Mouse (Mus musculus) heart, postnatal 4 days (tissue): ENCODE results near the gene Rpl11. TPM values are rescaled to one million over a fixed set of nuclear protein-coding genes. Genes with fewer than 3 reads are reported as not detected.
"Not testable (repeated sequence)": the region's sequence is repeated elsewhere in the genome, so short reads cannot be mapped to it uniquely, and the experiment has no call there.

Experiments
- DNase-seq: peaks from one replicate; pipeline ENCODE4 v3.0.0; 2021
- total RNA-seq, 2 experiments: library from RNA; stranded (reverse); gene quantifications; 2 replicates each; pipeline ENCODE4 v1.2.3; 2021

Gene Rpl11
- total RNA-seq, 2 experiments from 2014 or later, result 395 to 405 TPM

- no peak for DNase-seq
Measured at GRCm38 (mm10) chr4:136070592-136070991, 17.4 kb upstream of the Rpl11 start.

GRCm38 (mm10) chr4:136069954-136070353 lies 16.7 kb upstream of the Rpl11 start:
- peak; percentile 91 for DNase-seq

GRCm38 (mm10) chr4:136069313-136069712 lies 16.1 kb upstream of the Rpl11 start:
- no peak for DNase-seq

GRCm38 (mm10) chr4:136063143-136063542 lies 9.9 kb upstream of the Rpl11 start:
- no peak for DNase-seq

DNA sequence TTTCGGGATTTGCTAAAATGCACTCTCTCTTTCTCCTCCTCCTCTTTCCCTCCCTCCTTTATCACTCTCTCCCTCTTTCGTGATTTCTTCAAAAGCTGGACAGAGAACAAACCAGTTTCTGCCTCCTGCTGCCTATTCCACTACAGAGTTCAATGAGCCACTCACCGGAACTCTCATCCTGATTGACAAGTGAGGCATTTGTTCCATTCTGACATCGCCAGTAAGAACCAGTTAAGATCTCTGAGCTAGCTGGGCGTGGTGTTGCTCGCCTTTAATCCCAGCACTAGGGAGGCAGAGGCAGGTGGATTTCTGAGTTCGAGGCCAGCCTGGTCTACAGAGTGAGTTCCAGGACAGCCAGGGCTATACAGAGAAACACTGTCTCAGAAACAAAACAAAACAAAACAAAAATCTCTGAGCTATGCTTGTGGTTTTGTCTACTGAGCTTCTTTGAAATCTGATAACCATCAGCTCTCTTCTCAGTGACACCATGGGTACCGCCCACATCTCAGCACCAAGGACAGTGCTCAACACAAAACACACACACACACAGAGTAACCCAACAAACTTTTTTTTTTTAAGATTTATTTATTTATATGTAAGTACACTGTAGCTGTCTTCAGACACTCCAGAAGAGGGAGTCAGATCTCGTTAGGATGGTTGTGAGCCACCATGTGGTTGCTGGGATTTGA lies 6.7 kb upstream of the Rpl11 start:
- not testable (repeated sequence) for DNase-seq

DNA sequence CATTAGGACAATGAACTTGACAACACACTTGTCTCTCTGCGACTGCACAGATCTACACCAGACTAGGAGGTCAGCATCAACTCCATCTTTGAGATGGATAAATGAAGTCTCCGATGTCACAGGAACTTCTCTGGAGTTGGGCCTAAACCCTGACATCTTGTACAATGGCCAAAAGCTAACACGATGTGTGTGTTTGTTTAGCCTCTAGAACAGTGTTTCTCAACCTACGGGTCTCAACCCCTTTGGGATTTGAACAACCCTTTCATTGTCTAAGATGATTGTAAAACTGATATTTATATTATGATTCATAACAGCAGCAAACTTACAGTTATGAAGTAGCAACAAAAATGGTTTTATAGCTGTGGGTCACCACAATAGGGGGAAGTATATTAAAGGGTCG lies 4.7 kb upstream of the Rpl11 start:
- DNase-seq, result no peak

GRCm38 (mm10) chr4:136056030-136056429 lies 2.8 kb upstream of the Rpl11 start:
- DNase-seq, result no peak

DNA sequence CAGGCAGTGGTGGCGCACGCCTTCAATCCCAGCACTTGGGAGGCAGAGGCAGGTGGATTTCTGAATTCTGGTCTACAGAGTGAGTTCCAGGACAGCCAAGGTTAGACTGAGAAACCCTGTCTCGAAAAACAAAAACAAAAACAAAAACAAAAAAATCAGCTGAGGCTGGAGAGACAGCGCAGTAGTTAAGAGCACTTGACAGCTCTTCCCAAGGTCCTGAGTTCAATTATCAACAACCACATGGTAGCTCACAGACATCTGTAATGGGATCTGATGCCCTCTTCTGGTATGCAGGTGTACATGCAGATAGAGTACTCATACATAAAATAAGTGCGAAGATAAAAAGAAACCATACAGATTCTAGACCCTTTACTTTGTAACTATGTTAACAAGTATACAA lies 615 bp upstream of the Rpl11 start:
- no peak for DNase-seq

GRCm38 (mm10) chr4:136052534-136053246 lies 538 bp downstream of the Rpl11 start:
- DNase-seq, result peak; percentile 28

- no peak for DNase-seq
Measured at GRCm38 (mm10) chr4:136052060-136052459, 1.2 kb downstream of the Rpl11 start.

GRCm38 (mm10) chr4:136050226-136050625 lies 3.0 kb downstream of the Rpl11 start:
- DNase-seq, result no peak

DNA sequence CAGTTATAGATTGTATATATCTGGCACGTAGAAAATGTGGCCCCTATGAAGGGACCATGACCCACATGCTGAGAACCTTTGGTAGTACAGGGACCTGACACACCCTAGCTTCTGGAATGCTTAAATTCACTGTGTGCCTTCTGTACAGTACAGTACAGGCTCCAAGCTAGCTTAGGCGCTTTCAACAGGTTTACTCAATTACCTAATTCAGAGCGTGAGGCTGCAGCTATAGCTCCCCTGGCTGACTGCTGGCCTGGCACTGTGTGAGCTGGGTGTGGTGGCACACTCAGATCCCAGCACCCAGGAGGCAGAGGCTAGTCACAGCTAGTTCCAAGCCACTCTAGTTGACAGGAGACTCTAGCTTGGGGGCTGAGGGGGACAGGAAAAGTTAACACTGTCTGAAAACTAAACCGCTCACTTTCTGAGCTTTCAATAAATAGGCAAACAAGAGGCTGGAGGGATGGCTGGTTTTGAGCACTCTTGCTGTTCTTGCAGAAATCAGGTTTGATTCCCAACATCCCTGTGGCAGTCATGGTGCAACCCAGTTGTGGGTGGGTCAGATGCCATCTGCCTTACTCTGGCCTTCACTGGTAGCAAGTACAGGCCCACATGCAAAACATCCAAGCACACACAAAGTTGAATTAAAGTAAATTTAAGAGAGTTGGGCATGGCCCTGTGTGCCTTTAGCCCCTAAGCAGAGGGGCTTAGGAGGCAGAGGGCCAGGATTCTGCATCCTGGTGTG lies 4.8 kb downstream of the Rpl11 start:
- DNase-seq, result no peak

DNA sequence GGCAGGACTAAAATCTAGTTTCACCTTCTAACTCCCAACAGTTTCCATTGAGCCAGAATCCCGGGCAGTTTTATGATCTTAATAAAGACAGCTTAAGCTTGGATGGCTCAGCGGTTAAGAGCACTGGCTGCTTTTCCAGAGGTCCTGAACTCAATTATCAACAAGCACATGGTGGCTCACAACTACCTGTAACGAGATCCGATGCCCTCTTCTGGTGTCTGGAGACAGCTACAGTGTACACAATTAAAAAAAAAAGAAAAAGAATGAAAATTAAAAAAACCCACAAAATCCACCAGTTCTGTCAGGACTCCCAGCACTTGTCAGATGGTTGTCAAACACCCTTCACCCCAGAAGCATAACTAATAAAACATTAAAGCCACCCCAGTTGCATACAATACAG lies 5.6 kb downstream of the Rpl11 start:
- DNase-seq, result no peak

DNA sequence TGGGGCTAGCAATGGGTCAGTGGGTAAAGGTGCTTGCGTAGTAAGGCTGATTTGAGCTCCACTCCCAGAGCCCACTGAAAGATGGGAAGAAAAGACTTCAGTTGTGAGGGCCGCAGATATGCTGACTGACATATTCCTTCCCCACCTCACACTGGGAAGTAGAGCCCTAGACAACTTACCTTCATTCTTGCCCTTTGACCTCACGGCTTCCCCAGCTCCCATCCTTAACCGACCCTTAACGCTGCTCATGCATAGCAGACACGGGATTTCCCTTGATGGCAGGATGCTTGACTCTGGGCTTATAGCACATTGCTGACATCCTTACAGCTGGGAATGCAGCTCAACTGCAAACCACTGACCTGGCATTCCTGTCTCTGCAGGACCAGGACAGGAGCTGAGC lies 6.3 kb downstream of the Rpl11 start:
- no peak for DNase-seq

DNA sequence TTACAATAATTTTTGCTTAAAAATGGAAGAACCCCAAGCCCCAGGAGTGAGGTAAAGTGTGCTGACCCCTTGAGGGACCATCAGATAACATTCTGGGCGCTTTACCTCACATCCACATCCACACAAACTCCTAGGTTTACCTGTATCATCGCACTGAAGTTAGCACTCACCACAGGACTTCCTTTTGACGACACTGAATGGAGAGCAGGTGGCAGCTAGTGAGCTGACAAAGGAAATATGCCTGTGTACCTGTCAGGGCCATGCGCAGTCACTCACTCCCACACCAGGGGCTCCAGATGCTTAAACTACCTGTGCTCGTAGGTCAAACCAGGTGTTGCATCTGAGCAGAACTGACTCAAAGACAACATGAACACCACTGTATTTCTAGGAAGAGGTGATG lies 8.1 kb downstream of the Rpl11 start:
- DNase-seq, result no peak

GRCm38 (mm10) chr4:136043784-136044400 lies 9.3 kb downstream of the Rpl11 start:
- DNase-seq, result no peak

- no peak for DNase-seq
Measured at GRCm38 (mm10) chr4:136035078-136035477, 18.1 kb downstream of the Rpl11 start.

GRCm38 (mm10) chr4:136033231-136033630 lies 20.0 kb downstream of the Rpl11 start:
- no peak for DNase-seq

DNA sequence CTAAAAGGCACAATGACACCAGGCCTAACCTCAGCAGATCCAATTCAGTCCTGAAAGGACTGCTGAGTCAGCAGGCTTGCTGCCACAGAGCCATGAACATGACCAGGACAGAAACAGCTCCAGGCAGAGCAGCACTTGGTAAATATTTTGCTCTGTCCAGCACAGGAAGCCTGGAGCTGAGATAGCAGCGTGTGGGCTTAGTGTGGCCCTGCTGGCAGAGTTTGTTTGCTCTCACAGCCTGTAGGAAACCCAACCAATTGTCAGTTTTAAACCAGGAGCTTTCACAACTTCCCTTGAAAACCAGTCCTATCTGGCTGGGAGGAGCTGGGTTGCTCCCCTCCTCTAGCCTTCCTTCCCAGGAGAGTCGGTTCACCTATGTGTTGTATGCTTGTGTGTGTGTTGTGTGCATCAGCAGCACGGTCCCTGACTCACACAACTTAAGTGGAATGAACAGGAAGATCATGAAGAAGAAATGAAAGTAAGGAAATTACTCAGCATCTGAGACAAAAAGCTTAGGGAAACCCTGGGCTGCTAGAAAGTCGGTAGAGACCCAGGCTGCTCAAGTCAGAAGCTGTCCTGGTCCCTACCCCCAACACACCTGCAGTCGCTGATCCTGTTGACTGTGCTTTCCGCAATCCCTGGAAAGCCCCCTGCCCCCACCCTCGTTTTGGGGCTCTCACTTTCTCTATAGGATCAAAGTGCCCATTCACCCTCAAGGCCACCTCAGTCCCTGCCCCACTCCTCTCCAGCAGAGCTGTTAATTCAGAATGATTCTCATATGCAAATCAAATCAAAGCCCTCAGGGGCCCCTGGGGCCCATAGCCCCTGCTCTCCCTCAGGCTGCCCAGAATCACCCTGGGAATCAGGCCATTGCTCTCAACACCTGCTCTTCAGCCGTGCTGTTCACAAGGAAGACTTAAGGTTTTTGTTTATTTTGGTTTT lies 22.0 kb downstream of the Rpl11 start:
- DNase-seq, result peak; percentile 43

- no peak for DNase-seq
Measured at GRCm38 (mm10) chr4:136028689-136029088, 24.5 kb downstream of the Rpl11 start.

GRCm38 (mm10) chr4:136028132-136028564 lies 25.1 kb downstream of the Rpl11 start:
- DNase-seq, result no peak
